Mouse (Mus musculus) large intestine, adult 2 months (tissue): Measurements from ENCODE around the gene Acot7. TPM values are rescaled to one million over a fixed set of nuclear protein-coding genes. Genes with fewer than 3 reads are reported as not detected.

Source experiments
- DNase-seq: peaks from one replicate; pipeline ENCODE4 v3.0.0-alpha.2; 2012; ENCODE audit warnings: low read depth, low spot score
- WGBS: fragments of 180-500 bp; shearing (Covaris S2); methylation state at CpG from one replicate; pipeline ENCODE4 v1.1.7; 2018; 5-methylcytosine and 5-hydroxymethylcytosine counted together
- polyA plus RNA-seq: library from polyadenylated mRNA; depleted of rRNA; stranded (reverse); fragments of >200 nt; gene quantifications from 2 replicates; pipeline ENCODE4 v1.2.3, GENCODE M21; 2012; rRNA removed

Acot7 gene
- 50.9 and 56.5 TPM in 2 replicates for polyA plus RNA-seq

GRCm38 (mm10) chr4:152177537-152178343 lies at the start of gene Acot7:
Gene Acot7, plus strand, starts transcription at chr4:152178134.
- DNase-seq: no peak
- WGBS: under 1% methylated on average over 107 of the region's 108 CpGs

- no peak for DNase-seq
- 33% methylated on average over 5 of the region's 5 CpGs for WGBS
Measured at GRCm38 (mm10) chr4:152128784-152129183, 49.1 kb upstream of the Acot7 start.

DNA sequence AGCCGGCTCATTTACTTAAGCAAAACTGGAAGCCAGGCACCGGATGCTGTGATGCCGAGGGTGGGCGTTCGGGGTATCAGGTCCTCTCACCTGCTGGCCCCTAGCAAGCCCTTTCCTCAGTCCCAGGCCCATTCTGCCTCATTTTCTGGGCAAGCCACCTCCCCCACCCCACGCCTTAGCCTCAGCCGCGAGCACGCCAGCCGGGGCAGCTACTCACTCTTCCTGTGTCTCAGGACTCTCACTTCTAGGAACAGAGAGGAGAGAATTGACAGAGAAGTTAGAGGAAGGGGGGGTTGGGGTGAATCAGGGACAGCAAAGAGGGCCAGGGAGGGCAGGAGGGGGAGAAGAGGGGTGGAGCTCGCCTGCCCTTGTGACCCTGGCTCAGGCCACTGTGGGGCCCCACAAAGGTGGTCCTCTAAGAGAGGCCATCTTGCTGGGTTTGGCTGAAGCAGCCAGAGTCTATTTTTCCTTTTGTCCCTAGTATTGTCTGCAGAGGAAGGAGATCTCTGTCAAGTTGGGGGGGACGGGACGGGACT lies 48.5 kb upstream of the Acot7 start:
- 68% methylated on average over 13 of the region's 13 CpGs for WGBS
- DNase-seq: no peak

DNA sequence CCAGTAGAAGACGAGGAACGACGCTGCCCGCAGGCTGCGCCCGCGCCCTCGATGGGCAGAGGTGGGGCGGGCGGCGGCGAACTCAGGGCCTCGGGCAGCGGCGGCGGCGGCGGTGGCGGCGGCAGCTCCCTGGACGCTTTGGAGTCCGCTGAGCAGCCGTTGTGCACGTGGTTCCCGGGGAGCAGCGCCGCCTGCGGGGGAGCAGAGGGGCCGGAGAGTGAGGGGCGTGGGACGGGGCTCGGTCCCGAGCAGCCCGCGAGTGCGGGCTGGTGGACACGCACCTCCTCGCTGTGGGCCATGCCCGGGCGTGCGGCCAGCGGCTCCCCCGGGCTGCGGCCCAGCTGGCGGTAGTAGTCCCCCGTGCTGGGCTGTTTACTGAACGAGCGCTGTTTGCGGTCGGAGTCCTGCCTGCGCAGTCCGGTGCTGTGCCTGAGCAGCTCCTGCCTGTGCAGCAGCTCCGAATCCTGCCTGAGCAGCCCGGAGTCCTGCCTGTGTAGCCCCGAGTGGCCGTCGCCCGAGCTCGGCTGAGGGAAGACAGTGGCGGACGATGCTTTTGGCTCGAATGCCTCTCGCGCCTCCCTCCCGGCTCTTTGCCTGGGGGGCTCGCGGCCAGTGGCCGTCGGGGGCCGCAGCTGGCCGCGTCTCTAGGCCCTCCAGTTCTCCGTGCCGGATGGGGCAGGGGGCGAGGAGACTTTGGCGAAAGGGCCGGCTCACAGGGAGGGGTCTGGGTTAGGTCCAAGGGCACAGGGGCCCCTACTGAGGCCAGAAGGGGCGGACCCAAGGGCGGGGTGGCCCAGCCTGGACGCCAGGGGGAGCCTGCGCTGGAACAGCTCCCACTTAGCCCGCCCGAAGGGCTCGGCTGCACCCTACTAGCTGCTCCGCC lies 46.9 kb upstream of the Acot7 start:
- WGBS: 1% methylated on average over 84 of the region's 85 CpGs
- no peak for DNase-seq

GRCm38 (mm10) chr4:152131809-152132771 lies 45.8 kb upstream of the Acot7 start:
- DNase-seq: no peak
- 15% methylated on average over 50 of the region's 50 CpGs for WGBS

GRCm38 (mm10) chr4:152132772-152133169 lies 45.2 kb upstream of the Acot7 start:
- no peak for DNase-seq
- WGBS: 23% methylated on average over 10 of the region's 10 CpGs

DNA sequence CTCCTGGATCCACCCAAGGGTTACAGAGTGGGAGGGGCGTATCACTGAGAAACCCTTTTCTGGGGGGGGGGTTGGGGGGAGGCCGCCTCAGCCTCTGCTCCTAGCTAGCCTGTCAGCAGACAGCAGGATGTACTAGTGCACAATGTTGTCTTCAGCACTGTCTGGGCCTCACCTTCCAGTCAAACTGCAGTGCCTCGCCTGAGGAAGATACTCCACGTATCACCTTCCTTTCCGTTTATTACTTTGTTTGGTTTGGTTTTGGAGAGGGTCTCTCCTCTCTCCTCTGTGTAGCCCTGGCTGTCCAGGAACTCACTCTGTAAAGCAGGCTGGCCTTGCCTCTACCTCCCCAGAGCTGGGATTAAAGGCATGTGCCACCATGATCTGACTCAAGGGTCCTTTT lies 44.7 kb upstream of the Acot7 start:
- no peak for DNase-seq
- WGBS: 74% methylated on average over 5 of the region's 5 CpGs

GRCm38 (mm10) chr4:152134507-152134906 lies 43.4 kb upstream of the Acot7 start:
- no peak for DNase-seq

GRCm38 (mm10) chr4:152135363-152135762 lies 42.6 kb upstream of the Acot7 start:
- DNase-seq: no peak
- 67% methylated on average over 12 of the region's 12 CpGs for WGBS

GRCm38 (mm10) chr4:152136112-152136875 lies 41.6 kb upstream of the Acot7 start:
- WGBS: 48% methylated on average over 6 of the region's 6 CpGs
- no peak for DNase-seq

DNA sequence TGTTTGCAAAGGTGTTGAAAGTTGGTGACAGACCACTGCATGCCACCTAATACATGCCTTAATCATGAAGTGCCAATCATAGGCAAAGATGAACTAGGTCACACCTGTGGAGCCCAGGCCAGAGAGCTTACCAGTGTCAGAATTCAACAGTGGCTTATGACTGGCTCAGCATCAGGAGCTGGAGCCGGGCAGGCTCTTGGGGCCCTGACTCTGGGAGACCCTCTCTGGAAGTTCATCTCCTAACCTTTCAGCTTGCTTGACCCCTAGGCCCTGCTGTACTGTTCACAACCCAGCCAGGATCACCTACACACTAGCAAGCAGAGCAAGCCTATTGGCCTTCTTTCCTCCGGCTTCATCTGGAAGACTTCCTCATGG lies 41.1 kb upstream of the Acot7 start:
- 93% methylated on average over 2 of the region's 2 CpGs for WGBS
- DNase-seq: no peak

DNA sequence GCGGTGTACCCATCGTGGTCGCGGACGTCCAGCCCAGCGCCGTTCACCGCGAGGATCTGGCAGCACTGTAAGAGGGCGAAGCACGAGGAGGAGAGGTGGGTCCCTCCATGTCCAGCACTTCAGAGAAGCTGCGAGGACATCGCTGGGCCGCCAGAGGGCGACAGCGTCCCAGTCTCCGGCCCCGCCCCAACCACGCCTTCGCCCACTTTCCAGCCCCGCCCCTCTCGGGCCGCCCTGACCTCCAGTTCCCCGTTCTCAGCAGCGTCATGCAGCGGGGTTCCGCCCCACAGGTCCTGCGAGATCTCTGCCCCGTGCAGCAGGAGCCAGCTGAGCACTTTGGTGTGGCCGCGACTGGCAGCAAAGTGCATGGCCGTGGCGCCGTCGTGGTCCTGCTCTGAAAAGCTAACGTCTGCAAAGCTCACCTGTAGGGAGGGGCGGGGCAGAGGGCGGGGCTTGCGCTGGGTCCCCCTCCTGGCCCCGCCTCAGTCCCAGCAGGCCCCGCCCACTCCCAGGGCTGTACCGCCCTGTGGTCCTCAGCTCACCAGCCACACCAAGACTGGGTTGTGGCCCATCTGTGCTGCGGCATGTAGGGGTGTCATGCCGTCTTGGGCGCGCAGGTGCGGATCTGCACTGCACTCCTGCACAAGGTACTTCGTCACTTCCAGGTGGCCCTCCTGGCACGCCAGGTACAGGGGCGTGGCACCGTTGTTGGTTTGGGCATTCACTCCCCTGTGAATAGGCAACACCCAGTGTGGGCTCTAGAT lies 39.3 kb upstream of the Acot7 start:
- DNase-seq: no peak
- 1% methylated on average over 51 of the region's 51 CpGs for WGBS

- 25% methylated on average over 6 of the region's 6 CpGs for WGBS
- no peak for DNase-seq
Measured at GRCm38 (mm10) chr4:152140441-152140840, 37.5 kb upstream of the Acot7 start.

GRCm38 (mm10) chr4:152141521-152142135 lies 36.3 kb upstream of the Acot7 start:
- WGBS: 79% methylated on average over 8 of the region's 8 CpGs
- no peak for DNase-seq

DNA sequence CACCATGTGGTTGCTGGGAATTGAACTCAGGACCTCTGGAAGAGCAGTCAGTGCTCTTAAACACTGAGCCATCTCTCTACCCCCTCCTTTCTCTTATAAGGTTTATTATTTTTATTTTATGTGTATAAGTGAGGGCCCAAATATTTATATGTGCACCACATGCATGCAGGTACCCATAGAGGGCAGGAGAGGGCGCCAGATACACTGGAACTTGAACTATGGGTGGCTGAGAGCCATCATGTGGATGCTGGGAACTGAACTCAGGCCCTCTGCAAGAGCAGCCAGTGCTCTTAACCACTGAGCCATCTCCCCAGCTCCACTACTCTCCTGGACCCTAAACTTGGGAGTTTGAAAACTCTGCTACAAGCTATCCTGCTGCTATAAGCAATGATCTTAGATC lies 34.3 kb upstream of the Acot7 start:
- 46% methylated on average over 1 of the region's 1 CpGs for WGBS
- DNase-seq: no peak

DNA sequence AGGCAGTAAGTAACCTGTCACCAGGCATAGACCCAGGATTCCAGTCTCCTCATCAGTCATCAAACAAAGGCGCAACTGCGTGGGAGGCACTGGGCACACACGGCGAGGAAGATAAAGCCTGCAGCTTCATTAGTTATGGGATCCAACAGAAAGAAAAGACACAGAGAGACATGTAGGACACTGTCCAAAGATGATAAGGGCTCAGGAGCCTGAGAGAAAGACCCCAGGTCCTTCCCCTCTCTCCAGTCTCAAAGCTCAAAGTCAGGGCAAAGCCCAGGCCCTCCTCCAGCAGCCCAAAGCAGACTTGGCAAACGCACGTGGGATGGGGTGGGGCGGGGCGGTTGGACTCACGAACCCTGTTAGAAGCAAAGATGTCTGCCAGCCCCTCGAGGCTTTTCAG lies 32.5 kb upstream of the Acot7 start:
- 28% methylated on average over 10 of the region's 10 CpGs for WGBS
- no peak for DNase-seq

DNA sequence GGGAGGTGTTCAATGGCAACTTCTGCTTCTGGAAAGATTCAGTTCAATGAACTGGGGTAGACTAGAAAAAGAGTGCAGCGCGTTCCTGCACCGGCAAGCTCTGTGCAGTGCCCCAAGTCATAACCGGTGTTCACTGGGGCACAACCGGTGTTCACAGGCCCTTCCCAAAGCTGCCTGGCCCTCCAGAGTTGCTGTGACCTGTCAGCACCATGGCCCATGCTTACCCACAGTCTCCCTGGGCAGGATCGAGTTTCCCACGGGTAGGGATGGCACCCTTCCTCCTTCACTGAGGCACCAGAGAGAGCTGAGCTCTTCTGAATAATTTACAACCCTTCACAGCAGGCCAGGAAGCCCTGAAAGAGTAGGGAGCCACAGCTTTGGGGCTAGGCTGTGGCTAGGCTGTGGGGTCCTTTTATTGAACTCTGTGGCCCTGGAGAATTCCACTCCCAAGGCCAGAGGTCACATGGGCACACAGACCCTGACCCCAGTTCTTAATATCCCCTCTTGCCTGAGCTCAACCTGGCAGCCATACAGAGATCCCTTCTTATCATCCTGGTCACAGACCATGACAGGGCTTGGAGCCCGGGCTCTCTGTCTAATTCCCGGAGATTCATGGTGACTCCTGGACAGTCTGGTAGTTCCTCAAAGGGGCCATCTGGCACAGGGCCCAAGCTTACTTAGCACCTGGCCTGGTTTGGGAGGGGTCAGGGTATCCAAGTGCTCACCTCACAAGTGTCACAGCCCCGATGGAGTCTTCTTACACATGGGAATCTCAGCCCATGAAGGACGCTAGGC lies 31.7 kb upstream of the Acot7 start:
- 64% methylated on average over 11 of the region's 11 CpGs for WGBS
- DNase-seq: no peak
